Mouse (Mus musculus) embryo, embryonic 9.5 days (tissue): ENCODE results near the gene Tgfb1.
"Not testable (repeated sequence)": the region's sequence is repeated elsewhere in the genome, so short reads cannot be mapped to it uniquely, and the experiment has no call there.

Source experiments
- DNase-seq: peaks from one replicate; pipeline ENCODE4 v3.0.0-alpha.2; 2017; ENCODE audit errors: extremely low spot score

The Tgfb1 gene

GRCm38 (mm10) chr7:25705801-25706251 is 19.0 kb downstream of the Tgfb1 start:
- no peak for DNase-seq

- no peak for DNase-seq
Observed at GRCm38 (mm10) chr7:25706578-25707170, 19.9 kb downstream of the Tgfb1 start.

- DNase-seq = no peak
Observed at GRCm38 (mm10) chr7:25707581-25708292, 20.9 kb downstream of the Tgfb1 start.

- no peak for DNase-seq
Observed at GRCm38 (mm10) chr7:25709961-25710360, 23.2 kb downstream of the Tgfb1 start.

GRCm38 (mm10) chr7:25710519-25711130 is 23.8 kb downstream of the Tgfb1 start:
- peak; percentile 38 for DNase-seq

GRCm38 (mm10) chr7:25711165-25711564 is 24.4 kb downstream of the Tgfb1 start:
- DNase-seq = no peak

- DNase-seq = peak; percentile 74
Observed at GRCm38 (mm10) chr7:25711731-25712197, 25.0 kb downstream of the Tgfb1 start.

GRCm38 (mm10) chr7:25712801-25713200 is 26.0 kb downstream of the Tgfb1 start:
- DNase-seq = no peak

GRCm38 (mm10) chr7:25714581-25714980 is 27.8 kb downstream of the Tgfb1 start:
- no peak for DNase-seq

GRCm38 (mm10) chr7:25715731-25716271 is 29.0 kb downstream of the Tgfb1 start:
- no peak for DNase-seq

- no peak for DNase-seq
Observed at GRCm38 (mm10) chr7:25717478-25717877, 30.7 kb downstream of the Tgfb1 start.

- peak; percentile 89 for DNase-seq
Observed at GRCm38 (mm10) chr7:25718788-25719417, 32.1 kb downstream of the Tgfb1 start, which contains the start of gene Ccdc97. Gene Ccdc97, minus strand, starts transcription at chr7:25719088.

GRCm38 (mm10) chr7:25719761-25720610 is 33.2 kb downstream of the Tgfb1 start:
- DNase-seq = peak; percentile 81

- no peak for DNase-seq
Observed at GRCm38 (mm10) chr7:25720760-25721159, 34.0 kb downstream of the Tgfb1 start.

GRCm38 (mm10) chr7:25721776-25722175 is 35.0 kb downstream of the Tgfb1 start:
- not testable (repeated sequence) for DNase-seq

GRCm38 (mm10) chr7:25725886-25726285 is 39.1 kb downstream of the Tgfb1 start:
- DNase-seq = no peak

GRCm38 (mm10) chr7:25727800-25728199 is 41.0 kb downstream of the Tgfb1 start:
- no peak for DNase-seq

- DNase-seq = no peak
Observed at GRCm38 (mm10) chr7:25729396-25729795, 42.6 kb downstream of the Tgfb1 start.

GRCm38 (mm10) chr7:25729862-25730261 is 43.1 kb downstream of the Tgfb1 start:
- no peak for DNase-seq

- no peak for DNase-seq
Observed at GRCm38 (mm10) chr7:25731294-25732055, 44.7 kb downstream of the Tgfb1 start.
